Mouse (Mus musculus): ENCODE measurements around the gene Olfr1299. TPM values are rescaled to one million over a fixed set of nuclear protein-coding genes. Genes with fewer than 3 reads are reported as not detected.

Olfr1299 gene
- polyA plus RNA-seq (2016; fragmentation: Nextera tagmentation; extraction: Ambion mirVana): not detected in 2 replicates

DNA sequence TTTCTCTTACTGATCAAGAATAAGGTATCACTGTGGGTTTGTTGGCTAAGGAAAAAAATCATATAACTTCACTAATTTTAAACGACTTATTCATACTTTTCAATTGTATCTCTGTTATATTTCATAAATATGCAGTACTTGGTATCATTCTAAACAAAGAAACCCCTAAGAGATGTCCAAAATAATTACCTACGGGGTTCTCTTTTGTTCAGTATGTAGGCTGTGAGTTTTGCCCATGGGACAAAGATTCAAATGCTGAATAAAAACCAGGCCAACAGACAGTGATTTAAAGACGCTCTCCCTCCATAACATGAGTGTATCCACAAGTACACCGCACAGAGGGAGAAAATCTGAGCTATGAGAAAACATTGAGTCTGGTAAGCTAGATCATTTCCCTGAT, at the start of gene Olfr1299:
TSS of gene Olfr1299 (plus strand) at position 301 of the 400 bp plus-strand sequence.
- Histone ChIP-seq H3K9me3 (no peaks in the 10 kb centered on the region), H3K4me3 (no peak within 1 kb of the TSS), H3K27ac (replicated peaks) (no peak within 1 kb of the TSS), H3K36me3 (replicated peaks) (no peaks in the 10 kb centered on the region), H3K4me1 (no peaks in the 10 kb centered on the region), H3K27me3 (replicated peaks; ENCODE audit: low read depth, poor library complexity, severe bottlenecking) (no peaks in the 10 kb centered on the region)
- 80% methylated on average over 4 of the region's 4 CpGs for WGBS
- no peak for DNase-seq (ENCODE audit: low spot score)

DNA sequence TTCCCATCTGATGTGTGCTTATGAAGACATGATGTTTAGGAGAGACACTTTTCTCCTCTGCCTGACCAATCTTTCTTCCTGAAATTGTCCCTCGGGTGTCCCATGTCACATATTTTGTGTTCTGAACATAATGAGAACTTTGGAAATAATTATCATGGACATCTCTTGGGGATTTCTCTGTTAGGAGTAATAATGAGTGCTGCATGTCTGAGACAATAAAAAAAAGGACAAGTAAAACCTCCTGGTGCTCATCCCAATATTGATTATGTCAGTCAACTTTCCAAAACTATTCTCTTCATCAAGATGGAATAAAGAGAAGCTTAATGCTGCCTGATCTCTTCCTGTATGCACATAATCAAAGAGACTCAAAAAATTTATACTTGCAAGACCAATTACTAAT, 34.8 kb upstream of the Olfr1299 start, which contains the start of gene Olfr1297:
TSS of gene Olfr1297 (minus strand) at position 101 of the 400 bp plus-strand sequence.
- no peak for DNase-seq (ENCODE audit: low spot score)
- Histone ChIP-seq H3K36me3 (replicated peaks) (no peaks in the 10 kb centered on the region), H3K4me3 (no peak within 1 kb of the TSS), H3K27me3 (replicated peaks; ENCODE audit: low read depth, poor library complexity, severe bottlenecking) (no peaks in the 10 kb centered on the region), H3K9me3 (no peaks in the 10 kb centered on the region), H3K4me1 (no peaks in the 10 kb centered on the region), H3K27ac (replicated peaks) (no peak within 1 kb of the TSS)
- 87% methylated on average over 1 of the region's 1 CpGs for whole genome bisulfite sequencing

DNA sequence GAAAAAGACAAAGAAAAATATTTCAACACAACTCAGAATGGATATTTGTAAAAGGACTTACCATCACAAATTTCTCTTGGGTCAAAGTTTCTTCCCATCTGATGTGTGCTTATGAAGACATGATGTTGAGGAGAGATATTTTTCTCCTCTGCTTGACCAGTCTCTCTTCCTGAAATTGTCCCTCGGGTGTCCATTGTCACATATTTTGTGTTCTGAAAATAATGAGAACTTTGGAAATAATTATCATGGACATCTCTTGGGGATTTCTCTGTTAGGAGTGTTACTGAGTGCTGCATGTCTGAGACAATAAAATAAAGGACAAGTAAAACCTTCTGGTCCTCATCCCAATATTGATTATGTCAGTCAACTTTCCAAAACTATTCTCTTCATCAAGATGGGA, 12.1 kb upstream of the Olfr1299 start, which contains the start of gene Olfr1298:
TSS of gene Olfr1298 (minus strand) at position 101 of the 400 bp plus-strand sequence.
- no peak for DNase-seq (ENCODE audit: low spot score)
- Histone ChIP-seq H3K27me3 (replicated peaks; ENCODE audit: low read depth, poor library complexity, severe bottlenecking) (no peaks in the 10 kb centered on the region), H3K36me3 (replicated peaks) (no peaks in the 10 kb centered on the region), H3K4me1 (no peaks in the 10 kb centered on the region), H3K27ac (replicated peaks) (no peak within 1 kb of the TSS), H3K4me3 (no peak within 1 kb of the TSS), H3K9me3 (no peaks in the 10 kb centered on the region)
- WGBS: 78% methylated on average over 1 of the region's 1 CpGs

Other genes with a start within 250 kb of the Olfr1299 start
- not detected in 2 replicates for gene Olfr1286, start 238.3 kb upstream of the Olfr1299 start, polyA plus RNA-seq (2016; fragmentation: Nextera tagmentation; extraction: Ambion mirVana)
- gene Olfr1287, start 212.3 kb upstream of the Olfr1299 start, polyA plus RNA-seq (2016; fragmentation: Nextera tagmentation; extraction: Ambion mirVana): not detected in 2 replicates
- gene Olfr1288, start 187.3 kb upstream of the Olfr1299 start, polyA plus RNA-seq (2016; fragmentation: Nextera tagmentation; extraction: Ambion mirVana): not detected in 2 replicates
- not detected in 2 replicates for gene Olfr1289, start 180.6 kb upstream of the Olfr1299 start, polyA plus RNA-seq (2016; fragmentation: Nextera tagmentation; extraction: Ambion mirVana)
- gene Olfr1290, start 167.6 kb upstream of the Olfr1299 start, polyA plus RNA-seq (2016; fragmentation: Nextera tagmentation; extraction: Ambion mirVana): not detected in 2 replicates
- gene Olfr1291-ps1, start 164.2 kb upstream of the Olfr1299 start, polyA plus RNA-seq (2016; fragmentation: Nextera tagmentation; extraction: Ambion mirVana): not detected in 2 replicates
- gene Olfr1293-ps, start 136.2 kb upstream of the Olfr1299 start, polyA plus RNA-seq (2016; fragmentation: Nextera tagmentation; extraction: Ambion mirVana): not detected in 2 replicates
- gene Olfr1294, start 121.1 kb upstream of the Olfr1299 start, polyA plus RNA-seq (2016; fragmentation: Nextera tagmentation; extraction: Ambion mirVana): not detected in 2 replicates
- not detected in 2 replicates for gene Olfr1295, start 91.7 kb upstream of the Olfr1299 start, polyA plus RNA-seq (2016; fragmentation: Nextera tagmentation; extraction: Ambion mirVana)
- gene Olfr1297, start 34.9 kb upstream of the Olfr1299 start, polyA plus RNA-seq (2016; fragmentation: Nextera tagmentation; extraction: Ambion mirVana): not detected in 2 replicates
- not detected in 2 replicates for gene Olfr1298, start 12.2 kb upstream of the Olfr1299 start, polyA plus RNA-seq (2016; fragmentation: Nextera tagmentation; extraction: Ambion mirVana)
- not detected in 2 replicates for gene Olfr1301, start 89.6 kb downstream of the Olfr1299 start, polyA plus RNA-seq (2016; fragmentation: Nextera tagmentation; extraction: Ambion mirVana)
- gene Olfr1302, start 116.0 kb downstream of the Olfr1299 start, polyA plus RNA-seq (2016; fragmentation: Nextera tagmentation; extraction: Ambion mirVana): not detected in 2 replicates
- gene Olfr1303, start 158.9 kb downstream of the Olfr1299 start, polyA plus RNA-seq (2016; fragmentation: Nextera tagmentation; extraction: Ambion mirVana): not detected in 2 replicates
- gene Olfr1305, start 215.7 kb downstream of the Olfr1299 start, polyA plus RNA-seq (2016; fragmentation: Nextera tagmentation; extraction: Ambion mirVana): not detected in 2 replicates

Measured in embryonic facial prominence, embryonic 10.5 days (tissue).